Mouse (Mus musculus) hindbrain, embryonic 12.5 days (tissue): ENCODE measurements around the gene Tom1l2. TPM values are rescaled to one million over a fixed set of nuclear protein-coding genes. Genes with fewer than 3 reads are reported as not detected.

Experiments
- ATAC-seq: fragments of 200-750 bp; cut with Nextera tagmentation; 2 replicates; pipeline ENCODE4 v1.8.0; 2017; ENCODE audit warnings: moderate TSS enrichment; ENCODE audit not compliant: low FRiP score
- H3K27ac ChIP-seq: fragments of 300-500 bp; sonication (generic); 2 replicates; pipeline ENCODE4 v1.5.1; 2016; ENCODE audit warnings: mild to moderate bottlenecking
- H3K27me3 ChIP-seq: fragments of 300-500 bp; sonication (generic); 2 replicates; pipeline ENCODE4 v1.6.1; 2016; ENCODE audit warnings: mild to moderate bottlenecking
- H3K36me3 ChIP-seq: fragments of 300-500 bp; sonication (generic); 2 replicates; pipeline ENCODE4 v1.6.1; 2016; ENCODE audit warnings: mild to moderate bottlenecking
- H3K4me1 ChIP-seq: fragments of 300-500 bp; sonication (generic); 2 replicates; pipeline ENCODE4 v1.6.1; 2016
- H3K4me2 ChIP-seq: fragments of 300-500 bp; sonication (generic); replicated peaks from 2 replicates; pipeline ENCODE4 v1.6.1; 2016; ENCODE audit warnings: mild to moderate bottlenecking
- H3K4me3 ChIP-seq: fragments of 300-500 bp; sonication (generic); 2 replicates; pipeline ENCODE4 v1.5.1; 2016; ENCODE audit warnings: mild to moderate bottlenecking
- H3K9ac ChIP-seq: fragments of 300-500 bp; sonication (generic); 2 replicates; pipeline ENCODE4 v1.6.1; 2016; ENCODE audit warnings: mild to moderate bottlenecking, moderate library complexity
- H3K9me3 ChIP-seq: fragments of 300-500 bp; sonication (generic); replicated peaks from 2 replicates; pipeline ENCODE4 v1.6.1; 2016; ENCODE audit warnings: mild to moderate bottlenecking
- WGBS: fragments of 180-500 bp; shearing (Covaris S2); methylation state at CpG from one replicate; pipeline ENCODE4 v1.1.7; 2016; 5-methylcytosine and 5-hydroxymethylcytosine counted together
- polyA plus RNA-seq: library from polyadenylated mRNA; unstranded; fragments of >200 nt; fragmentation: Nextera tagmentation; extraction: Ambion mirVana; gene quantifications from 2 replicates; pipeline ENCODE4 v1.2.1, GENCODE M21; 2016

Gene Tom1l2
- polyA plus RNA-seq, 1 experiment from 2014 or later: 40.8 TPM

DNA sequence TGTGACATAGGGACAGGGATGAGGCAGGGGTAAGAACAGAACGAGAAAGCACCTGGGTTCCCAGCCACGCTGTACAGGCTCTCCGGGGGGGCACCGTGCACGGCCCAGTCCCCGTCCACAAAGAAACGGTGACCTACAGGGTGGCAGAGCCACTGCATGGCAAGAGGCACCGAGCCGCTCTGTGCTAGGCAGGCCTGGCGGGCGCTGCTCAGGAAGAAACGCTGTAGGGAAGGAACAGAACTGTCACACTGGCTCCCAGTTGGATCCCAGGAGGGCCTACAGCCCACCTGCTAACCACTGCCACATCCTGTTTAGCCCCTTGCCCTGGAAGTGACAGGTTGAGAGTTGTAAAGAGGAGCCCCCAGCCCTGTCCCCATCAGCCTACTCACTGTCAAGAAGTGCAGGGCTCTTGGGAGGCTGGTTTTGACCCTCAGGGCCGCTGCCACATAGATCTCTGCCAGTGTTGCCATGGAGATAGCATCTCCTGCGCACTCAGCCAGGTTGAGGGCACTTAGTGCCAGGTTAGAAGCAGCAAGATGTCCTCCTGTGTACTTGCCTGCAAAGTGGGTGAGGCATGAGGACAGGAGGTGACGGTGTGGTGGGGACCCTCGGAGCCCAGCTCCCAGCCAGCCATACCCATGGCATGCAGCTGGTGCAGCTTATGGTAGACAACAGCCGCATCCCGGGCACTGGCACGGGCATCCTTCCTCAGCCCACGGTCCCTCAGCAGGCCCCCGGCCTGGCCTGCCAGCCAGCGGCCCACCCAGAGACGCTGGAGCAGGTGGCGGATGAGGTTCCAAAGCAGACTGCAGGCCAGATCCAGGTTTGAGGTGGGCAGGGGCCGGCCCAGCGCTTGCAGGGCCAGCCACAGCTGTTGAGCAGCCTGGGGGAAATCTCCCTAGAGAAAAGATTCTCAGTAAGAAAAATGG, 149.7 kb downstream of the Tom1l2 start:
- Histone ChIP-seq H3K4me2 (no peak overlapping the region), H3K27me3 (no peaks in the 10 kb centered on the region), H3K27ac (peak overlapping the region; percentile 64), H3K9me3 (no peaks in the 10 kb centered on the region), H3K4me3 (no peak overlapping the region), H3K4me1 (peaks cover 53% of the 10 kb centered on the region), H3K9ac (peak overlapping the region; percentile 42), H3K36me3 (peaks cover 82% of the 10 kb centered on the region)
- WGBS: 87% methylated on average over 26 of the region's 26 CpGs
- ATAC-seq: no peak

GRCm38 (mm10) chr11:60200384-60200783, 152.3 kb downstream of the Tom1l2 start:
- peak; percentile 7; the same call in 1 of the 2 replicates for ATAC-seq
- 89% methylated on average over 11 of the region's 11 CpGs for WGBS
- Histone ChIP-seq H3K4me1 (peaks cover 30% of the 10 kb centered on the region), H3K36me3 (peaks cover 82% of the 10 kb centered on the region), H3K27ac (peak overlapping the region; percentile 74), H3K9ac (peak overlapping the region; percentile 23; the same call in 1 of the 2 replicates), H3K4me3 (no peak overlapping the region), H3K9me3 (no peaks in the 10 kb centered on the region), H3K27me3 (no peaks in the 10 kb centered on the region), H3K4me2 (no peak overlapping the region)

- peak; percentile 75 for ATAC-seq
- Histone ChIP-seq H3K27me3 (no peaks in the 10 kb centered on the region), H3K4me1 (peaks cover 30% of the 10 kb centered on the region), H3K4me3 (no peak overlapping the region), H3K27ac (peak overlapping the region; percentile 74), H3K9ac (peak overlapping the region; percentile 23; the same call in 1 of the 2 replicates), H3K36me3 (peaks cover 82% of the 10 kb centered on the region), H3K4me2 (peak overlapping the region; percentile 13; the same call in 1 of the 2 replicates), H3K9me3 (peaks cover 3% of the 10 kb centered on the region)
- 13% methylated on average over 18 of the region's 18 CpGs for WGBS
Observed at GRCm38 (mm10) chr11:60199702-60200184, 153.0 kb downstream of the Tom1l2 start.

DNA sequence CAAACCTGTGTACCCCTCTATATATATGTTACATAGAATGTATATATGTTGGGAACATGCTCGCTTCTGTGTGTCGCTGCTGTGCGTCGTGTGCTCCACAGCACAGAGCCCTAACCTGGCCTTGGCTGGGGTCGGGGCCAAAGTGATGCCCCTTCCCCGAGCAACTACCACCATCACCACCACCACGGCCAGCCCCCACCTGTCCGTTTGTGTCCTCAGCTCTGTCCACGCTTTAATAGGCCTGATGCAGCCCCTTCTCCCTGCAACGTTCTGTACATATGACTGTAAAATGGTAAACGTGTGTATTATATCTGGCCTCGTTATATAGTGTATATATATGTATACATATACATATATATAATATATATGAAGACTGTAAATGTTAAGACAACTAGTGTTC, 154.1 kb downstream of the Tom1l2 start:
- no peak overlapping the region for H3K9ac ChIP-seq
- no peak overlapping the region for H3K4me3 ChIP-seq
- H3K4me1 ChIP-seq: peaks cover 26% of the 10 kb centered on the region
- no peak overlapping the region for H3K27ac ChIP-seq
- H3K9me3 ChIP-seq: peaks cover 13% of the 10 kb centered on the region
- no peak overlapping the region for H3K4me2 ChIP-seq
- no peak for ATAC-seq
- WGBS: 92% methylated on average over 12 of the region's 12 CpGs
- no peaks in the 10 kb centered on the region for H3K27me3 ChIP-seq
- peaks cover 82% of the 10 kb centered on the region for H3K36me3 ChIP-seq

GRCm38 (mm10) chr11:60197998-60198619, 154.6 kb downstream of the Tom1l2 start:
- Histone ChIP-seq H3K27me3 (no peaks in the 10 kb centered on the region), H3K4me3 (no peak overlapping the region), H3K9ac (no peak overlapping the region), H3K27ac (no peak overlapping the region; the same call in 1 of the 2 replicates), H3K9me3 (peaks cover 15% of the 10 kb centered on the region), H3K4me2 (no peak overlapping the region), H3K36me3 (peaks cover 80% of the 10 kb centered on the region), H3K4me1 (peaks cover 25% of the 10 kb centered on the region)
- 85% methylated on average over 24 of the region's 24 CpGs for WGBS
- ATAC-seq: no peak

DNA sequence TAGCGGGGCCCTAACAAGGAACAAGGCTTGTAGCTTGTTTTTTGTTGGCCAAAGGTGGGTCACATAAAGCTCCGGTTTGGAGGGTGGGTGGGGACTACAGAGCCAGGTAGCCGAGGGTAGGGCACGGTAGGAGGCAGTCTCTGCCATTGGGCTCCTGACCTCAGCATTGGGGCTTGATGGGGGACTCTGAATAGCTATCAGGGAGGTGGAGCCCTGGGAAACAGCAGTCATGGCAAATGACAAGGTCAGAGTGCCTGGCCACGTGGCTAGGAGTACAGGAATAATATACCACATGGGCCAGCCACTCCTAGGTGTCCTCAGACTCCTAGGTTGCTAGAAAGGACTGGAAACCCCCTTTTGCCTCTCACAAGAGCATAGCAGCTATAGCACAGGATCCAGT, 156.4 kb downstream of the Tom1l2 start:
- no peak for ATAC-seq
- WGBS: 75% methylated on average over 5 of the region's 5 CpGs
- H3K9ac ChIP-seq: no peak overlapping the region; the same call in 1 of the 2 replicates
- peaks cover 80% of the 10 kb centered on the region for H3K36me3 ChIP-seq
- peaks cover 15% of the 10 kb centered on the region for H3K9me3 ChIP-seq
- no peaks in the 10 kb centered on the region for H3K27me3 ChIP-seq
- no peak overlapping the region for H3K27ac ChIP-seq
- no peak overlapping the region for H3K4me3 ChIP-seq
- H3K4me1 ChIP-seq: peaks cover 22% of the 10 kb centered on the region
- no peak overlapping the region for H3K4me2 ChIP-seq

DNA sequence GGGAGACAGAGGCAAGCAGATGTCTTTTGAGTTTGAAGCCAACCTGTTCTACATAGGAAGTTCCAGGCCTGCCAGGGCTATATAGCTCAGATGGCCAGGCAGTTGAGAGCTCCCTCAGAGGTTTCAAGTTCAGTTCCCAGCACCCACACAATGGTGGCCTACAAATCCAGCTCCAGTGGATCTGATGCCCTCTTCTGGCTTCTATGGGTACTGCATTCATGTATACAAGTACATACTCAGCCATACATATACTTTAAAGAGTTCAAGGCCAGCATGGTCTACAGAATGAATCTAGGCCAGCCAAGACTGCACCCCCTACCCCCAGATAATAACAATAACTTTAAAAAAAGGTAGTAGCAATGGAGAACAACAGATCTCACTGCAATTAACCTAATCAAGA, 157.6 kb downstream of the Tom1l2 start:
- Histone ChIP-seq H3K9ac (no peak overlapping the region), H3K4me1 (peaks cover 19% of the 10 kb centered on the region), H3K4me3 (no peak overlapping the region), H3K9me3 (peaks cover 15% of the 10 kb centered on the region), H3K36me3 (peaks cover 80% of the 10 kb centered on the region), H3K4me2 (no peak overlapping the region), H3K27me3 (no peaks in the 10 kb centered on the region), H3K27ac (no peak overlapping the region)
- no peak for ATAC-seq

DNA sequence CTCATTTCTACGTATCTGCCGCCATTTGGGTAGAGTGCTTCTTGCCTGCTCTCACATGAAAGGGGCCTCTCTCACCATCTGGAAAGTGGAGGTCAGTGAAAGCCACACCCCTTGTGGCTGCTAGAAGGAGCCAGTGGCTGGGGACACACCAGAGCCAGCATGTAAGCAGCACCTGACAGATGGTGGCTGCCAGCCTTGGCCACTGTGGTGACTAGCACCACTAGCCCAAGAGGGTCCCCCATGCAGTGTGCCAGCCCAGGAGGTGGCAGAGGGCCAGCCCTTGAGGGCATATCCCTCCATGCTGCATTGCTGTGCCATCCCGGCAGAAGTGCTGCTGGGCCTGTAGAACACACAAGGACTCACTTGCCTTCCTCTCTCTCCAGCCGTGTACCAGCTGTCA, 159.1 kb downstream of the Tom1l2 start:
- no peak for ATAC-seq
- WGBS: 61% methylated on average over 4 of the region's 4 CpGs

DNA sequence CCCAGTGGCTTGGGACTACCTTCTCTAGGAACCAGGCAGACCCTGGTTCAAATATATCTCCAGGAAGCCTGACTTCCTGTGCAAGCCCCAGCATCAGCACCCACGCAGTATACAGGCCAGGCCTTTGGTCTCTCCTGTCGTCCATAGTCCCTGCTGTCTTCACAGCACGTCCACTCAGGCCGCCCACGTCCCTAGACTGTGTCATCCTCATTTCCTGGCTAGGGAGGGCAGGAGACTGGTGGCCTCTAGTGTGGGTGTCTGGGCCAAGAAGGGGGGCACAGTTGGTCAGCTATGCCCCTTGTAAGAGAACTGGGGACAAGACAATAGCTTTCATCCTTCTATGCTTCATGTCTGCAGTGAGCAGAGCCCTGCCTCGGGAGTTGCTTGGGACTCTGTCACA, 160.2 kb downstream of the Tom1l2 start:
- no peaks in the 10 kb centered on the region for H3K27me3 ChIP-seq
- H3K27ac ChIP-seq: 0 out of 2 replicates have a peak overlapping the region, but pooled peaks have one; percentile 23
- H3K9me3 ChIP-seq: peaks cover 15% of the 10 kb centered on the region
- 76% methylated on average over 6 of the region's 6 CpGs for WGBS
- peaks cover 17% of the 10 kb centered on the region; the same call in 1 of the 2 replicates for H3K4me1 ChIP-seq
- no peak overlapping the region for H3K4me3 ChIP-seq
- H3K36me3 ChIP-seq: peaks cover 88% of the 10 kb centered on the region
- no peak overlapping the region for H3K4me2 ChIP-seq
- H3K9ac ChIP-seq: no peak overlapping the region
- no peak for ATAC-seq

More for the DNA sequence above, 159.1 kb downstream of the Tom1l2 start:
- Histone ChIP-seq H3K27me3 (no peaks in the 10 kb centered on the region), H3K4me2 (no peak overlapping the region), H3K36me3 (peaks cover 88% of the 10 kb centered on the region), H3K9me3 (peaks cover 15% of the 10 kb centered on the region), H3K4me1 (peaks cover 17% of the 10 kb centered on the region; the same call in 1 of the 2 replicates), H3K27ac (no peak overlapping the region), H3K9ac (no peak overlapping the region), H3K4me3 (no peak overlapping the region)

GRCm38 (mm10) chr11:60190055-60190641, 162.6 kb downstream of the Tom1l2 start:
- peaks cover 98% of the 10 kb centered on the region for H3K36me3 ChIP-seq
- no peak overlapping the region for H3K4me3 ChIP-seq
- peaks cover 15% of the 10 kb centered on the region for H3K9me3 ChIP-seq
- no peak overlapping the region for H3K9ac ChIP-seq
- H3K4me2 ChIP-seq: no peak overlapping the region
- ATAC-seq: no peak
- H3K4me1 ChIP-seq: peaks cover 28% of the 10 kb centered on the region
- no peaks in the 10 kb centered on the region for H3K27me3 ChIP-seq
- WGBS: 90% methylated on average over 17 of the region's 17 CpGs
- no peak overlapping the region for H3K27ac ChIP-seq

DNA sequence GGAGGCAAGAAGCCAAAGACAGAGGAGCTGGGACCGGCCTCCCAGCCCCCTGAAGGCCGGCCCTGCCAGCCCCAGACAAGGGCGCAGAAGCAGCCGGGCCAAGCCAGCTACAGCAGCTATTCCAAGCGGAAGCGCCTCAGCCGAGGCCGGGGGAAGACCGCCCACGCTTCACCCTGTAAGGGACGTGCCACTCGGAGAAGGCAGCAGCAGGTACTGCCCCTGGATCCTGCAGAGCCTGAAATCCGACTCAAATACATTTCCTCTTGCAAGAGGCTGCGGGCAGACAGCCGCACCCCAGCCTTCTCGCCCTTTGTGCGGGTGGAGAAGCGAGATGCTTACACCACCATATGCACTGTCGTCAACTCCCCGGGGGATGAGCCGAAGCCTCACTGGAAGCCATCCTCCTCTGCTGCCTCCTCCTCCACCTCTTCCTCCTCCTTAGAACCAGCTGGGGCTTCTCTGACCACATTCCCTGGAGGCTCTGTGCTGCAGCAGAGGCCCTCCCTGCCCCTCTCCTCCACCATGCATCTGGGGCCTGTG, 163.1 kb downstream of the Tom1l2 start:
- peak overlapping the region; percentile 53 for H3K27ac ChIP-seq
- peaks cover 95% of the 10 kb centered on the region for H3K36me3 ChIP-seq
- WGBS: 79% methylated on average over 21 of the region's 21 CpGs
- H3K4me2 ChIP-seq: no peak overlapping the region
- no peak for ATAC-seq
- peaks cover 33% of the 10 kb centered on the region for H3K4me1 ChIP-seq
- no peaks in the 10 kb centered on the region for H3K27me3 ChIP-seq
- H3K9me3 ChIP-seq: peaks cover 10% of the 10 kb centered on the region
- no peak overlapping the region for H3K4me3 ChIP-seq
- H3K9ac ChIP-seq: no peak overlapping the region
